Mouse (Mus musculus) liver, embryonic 11.5 days (tissue): ENCODE data around the gene Inpp5a. TPM values are rescaled to one million over a fixed set of nuclear protein-coding genes. Genes with fewer than 3 reads are reported as not detected.

ENCODE experiments used
- ATAC-seq: fragments of 200-750 bp; cut with Nextera tagmentation; replicated peaks from 2 replicates; pipeline ENCODE4 v1.8.0; 2017; ENCODE audit warnings: moderate number of reproducible peaks, mild to moderate bottlenecking, moderate TSS enrichment, moderate library complexity; ENCODE audit not compliant: low FRiP score
- DNase-seq: peaks from one replicate; pipeline ENCODE4 v3.0.0-alpha.2; 2017; ENCODE audit warnings: low spot score
- H3K27ac ChIP-seq: fragments of 300-500 bp; sonication (generic); 2 replicates; pipeline ENCODE4 v1.5.1; 2014; ENCODE audit warnings: mild to moderate bottlenecking, low read depth, low read length, control low read depth
- H3K27me3 ChIP-seq: fragments of 300-500 bp; sonication (generic); replicated peaks from 2 replicates; pipeline ENCODE4 v1.6.1; 2014; ENCODE audit warnings: low read length, mixed read lengths; ENCODE audit not compliant: control insufficient read depth, insufficient read depth
- H3K36me3 ChIP-seq: fragments of 300-500 bp; sonication (generic); 2 replicates; pipeline ENCODE4 v1.6.1; 2014; ENCODE audit warnings: mild to moderate bottlenecking, low read length, moderate library complexity, mixed read lengths; ENCODE audit not compliant: control insufficient read depth, insufficient read depth
- H3K4me1 ChIP-seq: fragments of 300-500 bp; sonication (generic); replicated peaks from 2 replicates; pipeline ENCODE4 v1.6.1; 2014; ENCODE audit warnings: low read length, mixed read lengths; ENCODE audit not compliant: control insufficient read depth, insufficient read depth
- H3K4me2 ChIP-seq: fragments of 300-500 bp; sonication (generic); 2 replicates; pipeline ENCODE4 v1.6.1; 2014; ENCODE audit warnings: mild to moderate bottlenecking, control low read depth, moderate library complexity
- H3K4me3 ChIP-seq: fragments of 300-500 bp; sonication (generic); 2 replicates; pipeline ENCODE4 v1.5.1; 2014; ENCODE audit warnings: low read depth, low read length, control low read depth
- H3K9ac ChIP-seq: fragments of 300-500 bp; sonication (generic); 2 replicates; pipeline ENCODE4 v1.6.1; 2014; ENCODE audit warnings: low read depth, low read length, control low read depth
- H3K9me3 ChIP-seq: fragments of 300-500 bp; sonication (generic); 2 replicates; pipeline ENCODE4 v1.6.1; 2016; ENCODE audit warnings: low read length, inconsistent platforms, mixed read lengths; ENCODE audit not compliant: control insufficient read depth
- WGBS: fragments of 180-500 bp; shearing (Covaris S2); extraction: QIAGEN DNeasy Blood & Tissue Kit; methylation state at CpG from one replicate; pipeline ENCODE4 v1.1.7; 2014; 5-methylcytosine and 5-hydroxymethylcytosine counted together
- polyA plus RNA-seq: library from polyadenylated mRNA; unstranded; fragments of >200 nt; fragmentation: Nextera tagmentation; extraction: Ambion mirVana; gene quantifications from 2 replicates; pipeline ENCODE4 v1.2.1, GENCODE M21; 2014

The Inpp5a gene
- polyA plus RNA-seq, 1 experiment from 2014 or later, result 11.8 TPM

DNA sequence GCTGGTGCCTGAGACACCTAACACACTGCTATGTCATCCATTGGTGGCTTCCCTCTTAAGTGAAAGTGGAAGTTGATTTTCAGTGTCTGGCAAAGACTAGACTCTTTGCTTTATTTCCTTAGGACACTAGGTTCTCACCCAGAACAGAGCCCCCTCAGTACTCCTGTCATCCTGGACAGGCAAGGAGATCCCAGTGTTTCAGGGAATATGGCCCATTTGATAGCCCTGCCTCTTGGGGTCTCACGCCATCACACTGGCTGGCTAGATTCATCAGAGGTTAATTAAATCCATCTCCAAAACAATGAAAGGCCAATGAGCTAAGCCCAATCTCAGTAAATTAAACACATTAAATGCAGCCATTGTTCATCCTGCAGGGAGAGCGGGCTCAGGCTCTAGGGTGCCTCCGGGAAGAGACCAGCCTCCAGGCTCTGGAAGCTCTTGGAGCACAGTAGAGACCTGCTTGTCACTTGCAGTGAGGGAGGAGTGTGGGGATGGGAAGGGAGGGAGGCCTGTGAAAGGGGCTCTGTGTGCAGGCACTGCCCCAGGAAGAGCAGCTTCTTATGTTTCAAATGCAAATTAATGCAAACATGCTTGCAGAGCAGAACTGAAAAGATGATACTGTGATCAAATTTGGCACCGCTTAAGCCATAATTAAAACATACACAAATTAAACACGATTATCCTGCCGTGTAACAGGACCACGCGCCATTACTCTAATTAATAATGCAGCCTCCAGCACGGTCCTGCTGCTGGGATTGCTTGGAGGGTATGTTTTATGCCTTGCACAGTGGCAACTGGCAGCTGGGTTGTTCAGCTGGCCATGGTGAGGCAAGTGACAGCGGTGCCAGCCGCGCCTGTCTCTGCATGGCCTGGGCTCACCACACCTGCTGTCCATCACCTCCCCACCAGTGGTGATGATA lies 156.1 kb downstream of the Inpp5a start:
- 88% methylated on average over 12 of the region's 12 CpGs for WGBS
- no peak overlapping the region for H3K4me2 ChIP-seq
- no peak for ATAC-seq
- no peaks in the 10 kb centered on the region for H3K9me3 ChIP-seq
- H3K27me3 ChIP-seq, result no peaks in the 10 kb centered on the region
- no peak overlapping the region for H3K9ac ChIP-seq
- H3K36me3 ChIP-seq, result no peaks in the 10 kb centered on the region
- no peaks in the 10 kb centered on the region for H3K4me1 ChIP-seq
- H3K27ac ChIP-seq, result no peak overlapping the region
- DNase-seq, result no peak
- H3K4me3 ChIP-seq, result no peak overlapping the region

GRCm38 (mm10) chr7:139547325-139547724 lies 158.4 kb downstream of the Inpp5a start:
- no peaks in the 10 kb centered on the region for H3K9me3 ChIP-seq
- DNase-seq (no peak), ATAC-seq (no peak)
- H3K27me3 ChIP-seq, result no peaks in the 10 kb centered on the region
- no peaks in the 10 kb centered on the region for H3K36me3 ChIP-seq
- no peak overlapping the region for H3K9ac ChIP-seq
- no peaks in the 10 kb centered on the region for H3K4me1 ChIP-seq
- WGBS, result 76% methylated on average over 2 of the region's 2 CpGs
- no peak overlapping the region for H3K4me2 ChIP-seq
- H3K4me3 ChIP-seq, result no peak overlapping the region
- H3K27ac ChIP-seq, result no peak overlapping the region

DNA sequence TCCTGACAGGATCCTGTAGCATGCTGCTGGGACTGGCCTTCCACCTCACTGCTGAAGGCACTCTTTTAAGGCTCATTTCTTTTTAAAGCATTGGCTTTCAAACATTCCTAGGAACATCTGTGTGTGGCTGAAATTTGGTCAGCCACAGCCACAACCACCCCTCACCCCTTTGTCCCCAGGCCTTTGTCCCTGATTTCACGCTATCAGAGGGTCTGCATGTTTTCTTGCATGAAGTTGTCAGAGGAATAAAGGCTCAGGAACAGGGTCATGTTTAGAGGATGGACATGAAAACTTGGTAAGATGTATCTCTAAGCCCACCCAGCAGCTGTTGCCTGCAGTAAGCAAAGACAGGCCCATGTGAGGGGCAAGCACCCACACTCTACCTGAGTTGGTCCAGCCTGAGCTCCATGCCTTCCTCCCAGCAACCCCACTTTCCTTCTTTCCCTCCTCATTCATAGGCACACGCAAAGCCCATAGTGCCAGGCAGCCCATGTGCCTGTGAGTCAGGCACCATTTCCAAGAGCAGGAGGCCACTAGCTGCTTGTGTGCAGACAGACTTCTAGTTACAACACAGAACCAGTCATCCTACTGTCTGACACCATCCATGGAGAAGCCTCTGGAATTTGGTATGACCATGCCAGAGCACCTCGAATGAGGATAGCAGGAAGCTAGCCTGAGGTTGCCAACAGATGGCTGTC lies 161.3 kb downstream of the Inpp5a start:
- 85% methylated on average over 3 of the region's 3 CpGs for WGBS

GRCm38 (mm10) chr7:139551519-139551918 lies 162.6 kb downstream of the Inpp5a start:
- no peaks in the 10 kb centered on the region for H3K4me1 ChIP-seq
- no peak overlapping the region for H3K27ac ChIP-seq
- no peaks in the 10 kb centered on the region for H3K36me3 ChIP-seq
- H3K4me3 ChIP-seq, result no peak overlapping the region
- ATAC-seq, result no peak
- H3K9me3 ChIP-seq, result no peaks in the 10 kb centered on the region
- H3K9ac ChIP-seq, result no peak overlapping the region
- no peak overlapping the region for H3K4me2 ChIP-seq
- 88% methylated on average over 2 of the region's 2 CpGs for WGBS
- no peak for DNase-seq
- no peaks in the 10 kb centered on the region for H3K27me3 ChIP-seq

More for the DNA sequence above, 161.3 kb downstream of the Inpp5a start:
- H3K9me3 ChIP-seq, result no peaks in the 10 kb centered on the region
- no peak overlapping the region for H3K27ac ChIP-seq
- no peaks in the 10 kb centered on the region for H3K4me1 ChIP-seq
- DNase-seq (no peak), ATAC-seq (no peak)
- no peaks in the 10 kb centered on the region for H3K27me3 ChIP-seq
- H3K4me3 ChIP-seq, result no peak overlapping the region
- H3K4me2 ChIP-seq, result no peak overlapping the region
- no peak overlapping the region for H3K9ac ChIP-seq
- H3K36me3 ChIP-seq, result no peaks in the 10 kb centered on the region

- Histone ChIP-seq H3K27ac (no peak overlapping the region), H3K4me3 (no peak overlapping the region), H3K4me1 (no peaks in the 10 kb centered on the region), H3K9me3 (no peaks in the 10 kb centered on the region), H3K9ac (no peak overlapping the region), H3K27me3 (no peaks in the 10 kb centered on the region), H3K4me2 (no peak overlapping the region), H3K36me3 (no peaks in the 10 kb centered on the region)
- DNase-seq, result no peak
- ATAC-seq, result no peak
- WGBS, result 73% methylated on average over 5 of the region's 5 CpGs
Observed at GRCm38 (mm10) chr7:139556331-139556730, 167.4 kb downstream of the Inpp5a start.

DNA sequence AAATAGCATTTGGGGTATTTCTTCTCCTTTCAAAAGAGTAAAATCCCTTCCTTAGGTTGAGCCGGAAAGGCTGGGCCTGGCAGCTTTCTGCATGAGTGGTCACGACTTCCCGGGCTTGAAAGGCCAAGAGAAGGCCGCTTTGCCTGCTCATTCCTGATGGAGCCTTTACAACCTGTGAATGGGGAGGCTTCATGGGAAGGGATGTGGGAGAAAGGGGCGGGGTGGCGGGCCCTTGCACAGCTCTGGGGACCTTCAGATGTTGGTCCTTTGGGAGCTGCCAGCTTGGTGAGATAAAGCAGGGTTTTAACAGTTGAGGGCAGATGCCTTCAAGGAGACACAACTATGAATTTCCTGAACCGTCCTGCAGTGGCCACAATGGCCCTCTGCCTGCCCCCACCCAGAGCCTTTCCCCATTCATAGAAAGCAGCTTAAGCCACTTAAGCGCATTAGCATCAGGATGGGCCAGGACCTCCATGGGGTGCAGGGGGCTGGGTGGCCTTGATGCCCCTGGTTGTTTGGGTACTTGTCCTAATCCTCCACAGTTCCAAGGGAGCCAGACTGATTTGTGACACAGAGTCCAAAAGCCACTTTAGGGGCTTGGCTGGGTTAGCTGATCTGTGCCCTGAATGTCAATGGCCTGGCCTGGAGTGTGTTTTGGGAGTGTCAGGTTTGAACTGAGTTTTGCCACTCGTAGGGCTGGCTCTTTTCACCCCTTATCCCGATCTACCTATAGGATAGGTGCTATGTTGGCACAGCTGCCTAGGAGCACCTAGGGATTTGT lies 168.0 kb downstream of the Inpp5a start:
- Histone ChIP-seq H3K9ac (no peak overlapping the region), H3K36me3 (no peaks in the 10 kb centered on the region), H3K27ac (no peak overlapping the region), H3K9me3 (no peaks in the 10 kb centered on the region), H3K4me3 (no peak overlapping the region), H3K27me3 (no peaks in the 10 kb centered on the region), H3K4me2 (no peak overlapping the region), H3K4me1 (no peaks in the 10 kb centered on the region)
- DNase-seq (no peak), ATAC-seq (no peak)
- 60% methylated on average over 10 of the region's 10 CpGs for WGBS

DNA sequence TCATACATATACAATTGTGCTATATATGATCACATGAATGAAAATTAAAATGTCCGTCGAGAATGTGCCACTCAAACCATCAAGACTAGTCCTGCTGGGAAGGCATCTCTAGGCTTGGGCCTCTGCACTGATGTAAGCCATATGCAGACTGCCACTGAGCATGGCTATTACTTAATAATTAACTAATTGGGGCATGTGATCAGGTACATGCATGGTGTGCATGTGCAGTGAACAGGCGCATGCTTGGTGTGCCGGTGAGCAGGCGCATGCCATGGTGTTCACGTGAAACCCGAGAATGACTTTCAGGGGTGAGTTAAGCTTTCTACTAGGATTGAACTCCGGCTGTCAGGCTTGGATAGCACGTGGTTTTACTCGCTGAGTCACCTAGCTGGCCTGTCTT lies 170.8 kb downstream of the Inpp5a start:
- Histone ChIP-seq H3K36me3 (no peaks in the 10 kb centered on the region), H3K9ac (no peak overlapping the region), H3K9me3 (no peaks in the 10 kb centered on the region), H3K4me1 (no peaks in the 10 kb centered on the region), H3K4me3 (no peak overlapping the region), H3K4me2 (no peak overlapping the region), H3K27ac (no peak overlapping the region), H3K27me3 (no peaks in the 10 kb centered on the region)
- DNase-seq, result no peak
- ATAC-seq, result no peak
- WGBS, result 87% methylated on average over 10 of the region's 10 CpGs

GRCm38 (mm10) chr7:139563425-139563824 lies 174.5 kb downstream of the Inpp5a start:
- Histone ChIP-seq H3K27ac (no peak overlapping the region), H3K9me3 (no peaks in the 10 kb centered on the region), H3K4me3 (no peak overlapping the region), H3K4me1 (no peaks in the 10 kb centered on the region), H3K9ac (no peak overlapping the region), H3K27me3 (no peaks in the 10 kb centered on the region), H3K36me3 (no peaks in the 10 kb centered on the region), H3K4me2 (no peak overlapping the region)
- 72% methylated on average over 4 of the region's 4 CpGs for WGBS
- ATAC-seq, result no peak
- no peak for DNase-seq
